Mouse (Mus musculus) neutrophil, adult 5-6 weeks (primary cell): ENCODE measurements around the gene 1700067K01Rik. TPM values are rescaled to one million over a fixed set of nuclear protein-coding genes. Genes with fewer than 3 reads are reported as not detected.
"Not testable (repeated sequence)": the region's sequence is repeated elsewhere in the genome, so short reads cannot be mapped to it uniquely, and the experiment has no call there.

Experiments used
- ATAC-seq: fragments of 151-379, 151-347 bp; 2 replicates; pipeline ENCODE4 v1.8.0; 2017; ENCODE audit warnings: mild to moderate bottlenecking, moderate TSS enrichment; ENCODE audit not compliant: insufficient number of reproducible peaks, poor library complexity, low FRiP score, severe bottlenecking; ENCODE audit errors: extremely low read depth
- total RNA-seq: library from RNA; stranded (forward); fragments of 200-1000 nt; gene quantifications from 2 replicates; pipeline ENCODE4 v1.2.3, GENCODE M21; 2017

Gene 1700067K01Rik
- total RNA-seq, 1 experiment from 2014 or later, result 2.4 TPM

- not testable (repeated sequence) for ATAC-seq
Observed at GRCm38 (mm10) chr8:84005502-84005901, 4.2 kb downstream of the 1700067K01Rik start.

GRCm38 (mm10) chr8:84008362-84008761 is 7.1 kb downstream of the 1700067K01Rik start:
- no peak for ATAC-seq

- ATAC-seq, result peak; percentile 75
Observed at GRCm38 (mm10) chr8:84009876-84010275, 8.6 kb downstream of the 1700067K01Rik start.

- peak; percentile 55 for ATAC-seq
Observed at GRCm38 (mm10) chr8:84010625-84011611, 9.6 kb downstream of the 1700067K01Rik start.

GRCm38 (mm10) chr8:84011705-84012498 is 10.6 kb downstream of the 1700067K01Rik start, which contains the start of gene 2210011C24Rik:
Gene 2210011C24Rik, minus strand, starts transcription at chr8:84012171.
- ATAC-seq, result 0 out of 2 replicates have a peak, but pooled peaks have one; percentile 7

- ATAC-seq, result no peak
Observed at GRCm38 (mm10) chr8:84012499-84013165, 11.3 kb downstream of the 1700067K01Rik start.

- no peak for ATAC-seq
Observed at GRCm38 (mm10) chr8:84015833-84016232, 14.5 kb downstream of the 1700067K01Rik start.

- no peak for ATAC-seq
Observed at GRCm38 (mm10) chr8:84019738-84020137, 18.4 kb downstream of the 1700067K01Rik start.

- no peak for ATAC-seq
Observed at GRCm38 (mm10) chr8:84021096-84021495, 19.8 kb downstream of the 1700067K01Rik start, which contains the start of gene Palm3. Gene Palm3, plus strand, starts transcription at chr8:84021471.

GRCm38 (mm10) chr8:84021569-84021968 is 20.3 kb downstream of the 1700067K01Rik start:
- no peak for ATAC-seq

GRCm38 (mm10) chr8:84023085-84023484 is 21.8 kb downstream of the 1700067K01Rik start:
- no peak for ATAC-seq

GRCm38 (mm10) chr8:84023631-84024030 is 22.3 kb downstream of the 1700067K01Rik start:
- no peak for ATAC-seq

- ATAC-seq, result no peak
Observed at GRCm38 (mm10) chr8:84024171-84024570, 22.9 kb downstream of the 1700067K01Rik start.

GRCm38 (mm10) chr8:84025863-84026262 is 24.6 kb downstream of the 1700067K01Rik start:
- ATAC-seq, result no peak

GRCm38 (mm10) chr8:84027449-84027848 is 26.1 kb downstream of the 1700067K01Rik start:
- peak; percentile 37; the same call in 1 of the 2 replicates for ATAC-seq

GRCm38 (mm10) chr8:84029272-84029671 is 28.0 kb downstream of the 1700067K01Rik start:
- ATAC-seq, result no peak

GRCm38 (mm10) chr8:84032777-84033176 is 31.5 kb downstream of the 1700067K01Rik start:
- ATAC-seq, result no peak

- no peak for ATAC-seq
Observed at GRCm38 (mm10) chr8:84038015-84038414, 36.7 kb downstream of the 1700067K01Rik start.

GRCm38 (mm10) chr8:84039050-84039449 is 37.7 kb downstream of the 1700067K01Rik start:
- peak; percentile 44; the same call in 1 of the 2 replicates for ATAC-seq
